Mouse (Mus musculus) forebrain, embryonic 16.5 days (tissue): Measurements from ENCODE around the gene Fabp6. TPM values are rescaled to one million over a fixed set of nuclear protein-coding genes. Genes with fewer than 3 reads are reported as not detected.

Experiments
- ATAC-seq: fragments of 200-750 bp; cut with Nextera tagmentation; 2 replicates; pipeline ENCODE4 v1.8.0; 2017; ENCODE audit warnings: mild to moderate bottlenecking, moderate library complexity
- H3K27ac ChIP-seq: fragments of 300-500 bp; sonication (generic); 2 replicates; pipeline ENCODE4 v1.5.1; 2014; ENCODE audit warnings: low read length, control low read depth
- H3K27me3 ChIP-seq: fragments of 300-500 bp; sonication (generic); replicated peaks from 2 replicates; pipeline ENCODE4 v1.6.1; 2014; ENCODE audit warnings: low read length; ENCODE audit not compliant: control insufficient read depth, insufficient read depth
- H3K36me3 ChIP-seq: fragments of 300-500 bp; sonication (generic); 2 replicates; pipeline ENCODE4 v1.6.1; 2014; ENCODE audit not compliant: control insufficient read depth, insufficient read depth
- H3K4me1 ChIP-seq: fragments of 300-500 bp; sonication (generic); replicated peaks from 2 replicates; pipeline ENCODE4 v1.6.1; 2014; ENCODE audit warnings: low read length; ENCODE audit not compliant: control insufficient read depth, insufficient read depth
- H3K4me2 ChIP-seq: fragments of 300-500 bp; sonication (generic); 2 replicates; pipeline ENCODE4 v1.6.1; 2014; ENCODE audit warnings: mild to moderate bottlenecking, low read length, control low read depth
- H3K4me3 ChIP-seq: fragments of 300-500 bp; sonication (generic); replicated peaks from 2 replicates; pipeline ENCODE4 v1.5.1; 2014; ENCODE audit warnings: mild to moderate bottlenecking, low read length, control low read depth
- H3K9ac ChIP-seq: fragments of 300-500 bp; sonication (generic); replicated peaks from 2 replicates; pipeline ENCODE4 v1.6.1; 2014; ENCODE audit warnings: low read depth, low read length, control low read depth
- H3K9me3 ChIP-seq: fragments of 300-500 bp; sonication (generic); 2 replicates; pipeline ENCODE4 v1.6.1; 2016; ENCODE audit warnings: low read length; ENCODE audit not compliant: control insufficient read depth
- WGBS: fragments of 180-500 bp; shearing (Covaris S2); extraction: QIAGEN DNeasy Blood & Tissue Kit; methylation state at CpG from one replicate; pipeline ENCODE4 v1.1.7; 2014; 5-methylcytosine and 5-hydroxymethylcytosine counted together
- polyA plus RNA-seq: library from polyadenylated mRNA; unstranded; fragments of >200 nt; fragmentation: Nextera tagmentation; extraction: Ambion mirVana; gene quantifications from 2 replicates; pipeline ENCODE4 v1.2.1, GENCODE M21; 2015

Gene Fabp6
- polyA plus RNA-seq: not detected in 2 replicates

DNA sequence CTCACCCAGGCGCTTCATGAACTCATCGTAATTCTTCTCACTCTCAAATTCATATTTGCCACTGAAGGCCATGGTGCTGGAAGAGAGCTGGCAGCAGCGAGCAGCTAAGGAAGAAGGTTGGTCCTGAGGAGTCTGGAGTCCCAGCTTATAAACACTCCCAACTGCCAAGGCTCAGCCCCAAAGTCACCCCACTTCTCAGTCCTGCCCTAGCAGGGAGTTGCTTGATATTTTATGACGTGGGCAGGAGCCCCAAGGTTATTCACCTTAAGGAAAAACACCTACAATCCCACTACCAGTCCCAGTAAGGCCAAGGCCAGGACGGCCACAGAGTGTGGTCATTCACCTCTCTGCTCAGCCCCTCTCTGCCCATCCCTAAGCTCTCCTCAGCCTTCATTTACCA is at the start of gene Fabp6:
Fabp6 (minus strand) TSS at position 101 of the 400 bp plus-strand sequence.
- no peak for ATAC-seq
- H3K9ac ChIP-seq: no peak within 1 kb of the TSS
- H3K4me2 ChIP-seq: no peak within 1 kb of the TSS
- no peaks in the 10 kb centered on the region for H3K27me3 ChIP-seq
- 88% methylated on average over 5 of the region's 5 CpGs for WGBS
- H3K9me3 ChIP-seq: no peaks in the 10 kb centered on the region
- H3K4me3 ChIP-seq: no peak within 1 kb of the TSS
- no peaks in the 10 kb centered on the region for H3K4me1 ChIP-seq
- no peak within 1 kb of the TSS for H3K27ac ChIP-seq
- H3K36me3 ChIP-seq: no peaks in the 10 kb centered on the region

DNA sequence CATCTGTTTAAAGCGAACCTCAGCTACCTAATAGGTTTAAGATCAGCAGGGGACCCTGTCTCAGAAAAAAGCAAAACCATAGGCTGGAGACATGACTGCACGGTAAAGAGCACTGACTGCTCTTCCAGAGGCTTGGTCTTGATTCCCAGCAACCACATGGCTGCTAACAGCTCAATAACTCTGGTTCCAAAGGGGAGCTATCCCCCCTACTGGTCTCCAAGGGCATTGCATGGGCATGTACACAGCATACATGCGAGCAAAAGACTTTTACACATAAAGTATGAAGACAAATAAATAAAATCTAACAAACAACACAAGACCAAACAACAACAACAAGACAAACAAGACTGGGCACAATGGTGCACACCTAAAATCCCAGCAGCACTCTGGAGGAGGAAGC is 43.9 kb upstream of the Fabp6 start:
- no peak overlapping the region for H3K27ac ChIP-seq
- WGBS: 83% methylated on average over 3 of the region's 3 CpGs
- ATAC-seq: no peak
- no peaks in the 10 kb centered on the region for H3K27me3 ChIP-seq
- H3K36me3 ChIP-seq: no peaks in the 10 kb centered on the region
- H3K9me3 ChIP-seq: no peaks in the 10 kb centered on the region
- peaks cover 12% of the 10 kb centered on the region for H3K4me1 ChIP-seq
- H3K4me3 ChIP-seq: no peak overlapping the region
- H3K9ac ChIP-seq: no peak overlapping the region
- no peak overlapping the region for H3K4me2 ChIP-seq

GRCm38 (mm10) chr11:43643180-43643591 is 41.8 kb upstream of the Fabp6 start:
- no peak overlapping the region for H3K4me3 ChIP-seq
- H3K4me2 ChIP-seq: peak overlapping the region; percentile 10

GRCm38 (mm10) chr11:43638486-43638885 is 37.1 kb upstream of the Fabp6 start:
- 93% methylated on average over 3 of the region's 3 CpGs for WGBS
- Histone ChIP-seq H3K9me3 (no peaks in the 10 kb centered on the region), H3K36me3 (no peaks in the 10 kb centered on the region), H3K27me3 (no peaks in the 10 kb centered on the region), H3K4me2 (no peak overlapping the region), H3K4me3 (no peak overlapping the region), H3K27ac (no peak overlapping the region), H3K9ac (no peak overlapping the region), H3K4me1 (peaks cover 13% of the 10 kb centered on the region)
- ATAC-seq: no peak

More at GRCm38 (mm10) chr11:43643180-43643591, 41.8 kb upstream of the Fabp6 start:
- Histone ChIP-seq H3K4me1 (peaks cover 12% of the 10 kb centered on the region), H3K27ac (peak overlapping the region; percentile 57), H3K36me3 (no peaks in the 10 kb centered on the region), H3K9me3 (no peaks in the 10 kb centered on the region), H3K27me3 (no peaks in the 10 kb centered on the region), H3K9ac (no peak overlapping the region)
- ATAC-seq: peak; percentile 92
- 0% methylated on average over 2 of the region's 2 CpGs for WGBS

DNA sequence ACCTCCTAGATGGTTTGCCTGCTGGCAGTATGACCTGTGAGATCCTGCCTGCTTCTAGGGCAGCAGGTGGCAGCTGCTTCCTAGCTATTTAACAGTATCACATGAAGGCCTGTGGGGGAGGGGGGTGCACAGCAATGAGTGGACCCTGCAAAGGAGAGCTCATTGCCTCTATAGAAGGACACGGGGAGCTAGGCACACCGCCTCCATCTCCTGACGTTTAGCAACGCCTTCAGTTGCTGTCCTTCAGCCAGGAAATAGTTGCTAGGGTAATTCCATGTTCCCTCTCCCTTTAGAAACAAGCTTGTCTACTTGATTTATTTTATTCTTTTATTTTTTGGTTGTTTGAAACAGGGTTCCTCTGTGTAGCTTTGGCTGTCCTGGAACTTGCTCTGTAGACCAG is 35.4 kb upstream of the Fabp6 start:
- H3K4me1 ChIP-seq: peaks cover 6% of the 10 kb centered on the region; the same call in 1 of the 2 replicates
- no peak overlapping the region for H3K9ac ChIP-seq
- no peaks in the 10 kb centered on the region for H3K9me3 ChIP-seq
- no peak overlapping the region for H3K27ac ChIP-seq
- H3K4me3 ChIP-seq: no peak overlapping the region
- WGBS: 82% methylated on average over 4 of the region's 4 CpGs
- H3K27me3 ChIP-seq: no peaks in the 10 kb centered on the region
- no peaks in the 10 kb centered on the region for H3K36me3 ChIP-seq
- ATAC-seq: no peak
- no peak overlapping the region for H3K4me2 ChIP-seq

- no peaks in the 10 kb centered on the region for H3K9me3 ChIP-seq
- no peak overlapping the region for H3K9ac ChIP-seq
- 31% methylated on average over 18 of the region's 19 CpGs for WGBS
- ATAC-seq: peak; percentile 67
- no peaks in the 10 kb centered on the region for H3K27me3 ChIP-seq
- H3K27ac ChIP-seq: no peak overlapping the region
- peaks cover 6% of the 10 kb centered on the region; the same call in 1 of the 2 replicates for H3K4me1 ChIP-seq
- H3K36me3 ChIP-seq: no peaks in the 10 kb centered on the region
- H3K4me2 ChIP-seq: peak overlapping the region; percentile 20
- H3K4me3 ChIP-seq: no peak overlapping the region
These were observed 32.5 kb upstream of the Fabp6 start for GRCm38 (mm10) chr11:43633658-43634401.

GRCm38 (mm10) chr11:43633165-43633564 is 31.8 kb upstream of the Fabp6 start:
- H3K9me3 ChIP-seq: no peaks in the 10 kb centered on the region
- 79% methylated on average over 6 of the region's 6 CpGs for WGBS
- no peak overlapping the region for H3K4me2 ChIP-seq
- H3K27me3 ChIP-seq: no peaks in the 10 kb centered on the region
- no peaks in the 10 kb centered on the region for H3K36me3 ChIP-seq
- H3K4me1 ChIP-seq: peaks cover 6% of the 10 kb centered on the region; the same call in 1 of the 2 replicates
- no peak overlapping the region for H3K9ac ChIP-seq
- H3K4me3 ChIP-seq: no peak overlapping the region
- ATAC-seq: peak; percentile 23; the same call in 1 of the 2 replicates
- no peak overlapping the region for H3K27ac ChIP-seq

DNA sequence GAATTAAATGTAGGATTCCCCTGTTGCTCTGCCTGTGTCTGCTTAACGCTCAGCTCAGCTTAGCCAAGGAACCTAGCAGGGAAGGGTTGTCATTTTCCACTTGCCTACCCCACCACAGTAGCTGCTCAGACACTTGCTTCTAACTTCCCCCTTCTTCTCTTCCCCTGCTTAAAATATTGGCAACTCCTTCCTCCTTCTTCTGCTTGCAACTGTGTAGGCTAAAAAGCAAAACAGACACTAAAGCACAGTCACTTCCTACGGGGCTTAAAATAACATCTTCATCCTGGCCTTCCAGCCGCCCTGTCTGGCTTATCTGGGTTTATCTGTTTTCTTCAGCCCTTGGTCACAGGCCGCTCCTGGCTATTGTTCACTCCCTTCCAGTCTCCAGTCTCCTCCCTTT is 31.2 kb upstream of the Fabp6 start:
- Histone ChIP-seq H3K9me3 (no peaks in the 10 kb centered on the region), H3K27ac (no peak overlapping the region), H3K36me3 (no peaks in the 10 kb centered on the region), H3K9ac (no peak overlapping the region), H3K4me1 (peaks cover 6% of the 10 kb centered on the region; the same call in 1 of the 2 replicates), H3K4me3 (no peak overlapping the region), H3K4me2 (no peak overlapping the region), H3K27me3 (no peaks in the 10 kb centered on the region)
- no peak for ATAC-seq
- WGBS: 59% methylated on average over 4 of the region's 4 CpGs

DNA sequence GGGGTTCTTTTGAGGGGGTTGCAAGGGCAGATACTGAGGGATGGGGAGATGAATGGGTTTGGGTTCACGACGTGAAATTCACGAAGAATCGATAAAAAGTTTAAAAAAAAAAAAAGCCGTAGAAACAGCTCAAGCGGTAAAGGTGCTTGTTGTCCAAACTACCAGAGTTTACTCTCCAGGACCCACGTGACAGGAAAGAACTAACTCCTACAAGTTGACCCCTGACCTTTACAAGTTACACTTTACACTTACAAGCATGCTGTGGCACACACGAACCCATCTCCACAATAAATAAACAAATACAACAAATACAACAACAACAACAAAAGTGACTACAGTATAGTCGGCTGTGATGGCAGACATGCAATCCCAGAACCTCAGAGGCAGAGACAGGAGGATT is 30.3 kb upstream of the Fabp6 start:
- 90% methylated on average over 9 of the region's 9 CpGs for WGBS
- no peak for ATAC-seq
- H3K27ac ChIP-seq: no peak overlapping the region
- H3K4me2 ChIP-seq: no peak overlapping the region
- no peaks in the 10 kb centered on the region for H3K36me3 ChIP-seq
- H3K9ac ChIP-seq: no peak overlapping the region
- peaks cover 14% of the 10 kb centered on the region for H3K4me1 ChIP-seq
- H3K9me3 ChIP-seq: no peaks in the 10 kb centered on the region
- no peak overlapping the region for H3K4me3 ChIP-seq
- no peaks in the 10 kb centered on the region for H3K27me3 ChIP-seq
